Mouse (Mus musculus) mouse trophoblast stem cell (cell line): ENCODE data around the gene Jkamp.

Experiments
- in situ Hi-C, 2 experiments: fragments of 300-500 bp; cut with MseI, MboI; formaldehyde crosslinking; loops; 2 replicates in 1 of 2; 3 replicates in 1 of 2; pipeline ENCODE4 v1.15.1; 2025

Gene Jkamp

DNA sequence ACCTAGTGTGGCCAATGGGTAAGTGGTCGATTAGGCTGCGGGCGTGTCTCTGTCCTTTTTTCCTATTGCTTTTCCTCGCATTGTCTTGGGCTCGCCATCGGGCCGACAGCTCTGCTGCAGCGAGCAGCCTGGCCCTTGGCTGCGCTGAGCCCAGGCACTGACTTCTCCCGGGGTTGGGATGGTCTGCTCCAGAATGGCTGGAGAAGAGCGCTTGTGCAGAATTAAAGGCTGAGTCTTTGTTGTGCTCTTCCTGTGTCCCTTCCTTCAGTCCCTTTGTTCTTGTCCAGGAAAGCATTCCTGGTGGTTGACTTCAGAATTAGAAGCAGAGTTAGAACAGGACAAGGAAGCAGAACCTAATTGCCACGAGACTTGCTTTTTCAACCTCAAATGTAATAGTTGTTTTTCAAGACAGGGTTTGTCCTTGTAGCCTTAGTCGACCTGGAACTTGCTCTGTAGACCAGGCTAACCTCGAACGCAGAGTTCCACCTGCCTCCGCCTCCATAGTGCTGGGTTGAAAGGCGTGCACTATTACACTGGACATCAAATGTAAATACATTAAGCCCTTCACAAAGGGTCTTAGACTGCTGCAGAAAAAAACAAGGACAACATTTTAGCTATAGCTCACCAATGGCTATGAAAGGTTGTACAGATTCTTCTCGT, 907 bp downstream of the Jkamp start:
- in situ Hi-C loops = no loop called here

DNA sequence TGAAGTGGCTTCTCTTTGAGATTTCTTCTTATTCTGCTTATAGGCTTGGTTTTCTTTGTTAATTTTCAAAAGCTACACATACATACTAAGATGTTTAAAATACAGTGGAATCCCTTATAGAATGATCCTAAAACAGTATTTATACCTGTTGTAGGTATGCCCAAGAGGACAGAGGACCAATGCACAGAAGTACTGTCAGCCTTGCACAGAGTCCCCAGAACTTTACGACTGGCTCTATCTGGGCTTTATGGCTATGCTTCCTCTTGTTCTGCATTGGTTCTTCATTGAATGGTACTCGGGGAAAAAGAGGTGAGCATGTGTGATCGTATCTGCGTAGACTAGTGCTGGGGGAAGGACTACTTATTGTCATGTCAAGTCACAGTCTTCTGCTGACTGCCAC, 4.4 kb downstream of the Jkamp start:
- in situ Hi-C loops = no loop called here

DNA sequence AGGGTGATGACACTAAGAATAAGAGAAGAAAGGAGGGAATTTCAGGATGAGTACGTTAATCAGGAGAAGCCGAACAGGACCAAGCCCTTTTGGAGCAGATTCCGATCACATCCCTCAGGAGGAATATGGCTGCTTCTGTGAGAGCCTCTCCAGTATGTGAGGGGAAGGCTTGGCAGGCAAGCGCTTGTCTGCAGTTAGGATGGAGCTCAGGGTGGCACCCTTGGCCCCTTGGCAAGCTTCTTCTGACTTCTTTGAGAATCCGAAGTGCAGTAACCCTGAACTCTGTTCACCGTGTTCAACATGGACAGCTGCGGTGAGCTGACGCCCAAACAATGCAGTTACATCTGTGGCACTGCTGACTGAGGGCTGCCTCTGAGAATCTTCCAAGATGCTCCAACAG, 11.6 kb downstream of the Jkamp start:
- in situ Hi-C loops = no loop called here

DNA sequence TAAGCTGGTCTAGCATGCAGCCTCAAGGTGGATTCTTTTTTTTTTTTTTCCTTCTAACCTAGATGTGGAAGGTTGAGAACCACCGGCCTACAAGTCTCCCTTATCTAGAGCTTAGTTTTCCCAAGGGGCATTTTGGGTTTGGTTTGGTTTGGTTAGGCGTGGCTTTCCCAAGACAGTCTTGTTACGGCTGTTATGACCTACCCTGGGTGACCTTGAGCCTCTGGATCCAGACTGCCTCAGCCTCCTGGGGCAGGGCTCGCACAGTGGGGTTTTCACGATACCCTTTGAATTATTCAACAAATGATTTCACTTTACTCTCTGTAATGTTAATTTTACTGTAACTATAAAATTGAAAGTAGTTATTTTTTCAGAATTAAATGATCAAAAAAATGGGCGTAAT, 17.4 kb downstream of the Jkamp start:
- in situ Hi-C loops = loop anchor here (5.0 to 10.0 kb wide), 3 partner anchors 142 to 325 kb away; no protein-coding TSS in a partner anchor

DNA sequence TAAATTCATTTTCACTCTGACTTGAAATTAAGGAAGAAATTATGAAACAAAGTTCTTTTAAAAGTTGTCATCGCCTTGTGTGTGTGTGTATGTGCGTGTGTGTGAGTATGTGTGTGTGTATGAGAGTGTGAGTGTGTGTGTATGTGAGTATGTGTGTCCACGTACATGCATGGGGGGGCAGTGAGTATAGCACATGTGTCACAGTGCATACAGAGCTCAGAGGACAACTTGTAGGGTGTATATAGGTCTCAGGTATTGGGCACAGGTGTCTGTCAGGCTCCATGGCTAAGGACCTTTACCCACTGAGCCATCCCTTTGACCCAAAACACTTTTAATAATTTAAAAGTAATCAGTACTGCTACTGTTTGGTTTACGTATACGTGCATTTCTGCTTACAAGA, 18.6 kb downstream of the Jkamp start:
- in situ Hi-C loops = loop anchor here (5.0 to 10.0 kb wide), 3 partner anchors 141 to 323 kb away; no protein-coding TSS in a partner anchor

DNA sequence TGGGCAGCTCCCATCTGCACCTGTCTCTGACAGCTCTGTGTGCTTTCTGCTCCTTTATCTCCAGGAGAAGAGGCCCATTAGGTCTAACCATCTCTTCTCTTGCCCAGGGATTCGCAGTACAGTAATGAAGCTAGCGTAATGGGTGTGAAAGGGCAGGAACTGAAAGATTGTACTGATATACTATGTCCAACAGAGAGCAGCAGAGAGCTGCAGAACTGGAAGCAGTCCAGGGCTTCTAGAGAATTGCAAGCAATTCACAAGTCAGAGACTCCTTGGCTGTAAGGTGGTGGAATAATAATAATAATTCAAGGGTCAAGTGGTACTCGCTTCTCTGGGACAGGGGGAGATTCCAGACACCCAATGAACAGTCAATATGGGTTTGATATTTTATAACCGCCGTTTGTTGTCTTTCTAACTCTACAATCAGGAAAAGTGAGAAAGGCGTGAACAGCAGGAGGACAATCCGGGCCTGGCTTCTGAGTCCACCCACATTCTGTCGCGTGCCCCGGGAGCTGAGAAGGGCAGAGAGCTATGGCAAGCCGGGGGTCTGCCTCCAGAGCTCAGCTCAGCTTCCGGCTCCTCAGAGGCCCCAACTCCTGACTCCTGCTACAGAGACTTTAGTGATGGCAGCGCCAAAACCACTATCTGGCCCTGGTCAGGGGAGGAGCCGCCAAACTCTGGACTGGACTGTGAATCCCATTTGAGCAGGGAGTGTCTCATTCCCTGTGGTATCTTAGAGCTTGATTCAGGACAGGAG, 19.3 kb downstream of the Jkamp start:
- in situ Hi-C loops = loop anchor here (5.0 to 10.0 kb wide), 3 partner anchors 140 to 323 kb away; no protein-coding TSS in a partner anchor

DNA sequence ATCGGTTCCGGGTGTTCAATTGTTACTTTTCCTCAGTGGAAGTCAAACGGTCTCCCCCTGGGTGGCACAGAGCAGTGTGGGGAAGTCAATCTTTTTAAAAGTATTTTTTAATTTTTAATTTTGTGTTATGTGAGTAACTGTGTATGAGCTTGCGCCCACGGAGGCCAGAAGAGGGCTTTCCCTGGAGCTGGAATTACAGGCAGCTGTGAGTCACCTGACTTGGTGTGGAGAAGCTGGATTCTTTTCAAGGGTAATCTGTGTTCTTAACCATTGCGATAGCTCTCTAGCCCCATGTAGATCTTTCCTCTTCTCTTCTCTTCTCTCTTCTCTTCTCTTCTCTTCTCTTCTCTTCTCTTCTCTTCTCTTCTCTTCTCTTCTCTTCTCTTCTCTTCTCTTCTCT, 29.7 kb downstream of the Jkamp start:
- in situ Hi-C loops = no loop called here

DNA sequence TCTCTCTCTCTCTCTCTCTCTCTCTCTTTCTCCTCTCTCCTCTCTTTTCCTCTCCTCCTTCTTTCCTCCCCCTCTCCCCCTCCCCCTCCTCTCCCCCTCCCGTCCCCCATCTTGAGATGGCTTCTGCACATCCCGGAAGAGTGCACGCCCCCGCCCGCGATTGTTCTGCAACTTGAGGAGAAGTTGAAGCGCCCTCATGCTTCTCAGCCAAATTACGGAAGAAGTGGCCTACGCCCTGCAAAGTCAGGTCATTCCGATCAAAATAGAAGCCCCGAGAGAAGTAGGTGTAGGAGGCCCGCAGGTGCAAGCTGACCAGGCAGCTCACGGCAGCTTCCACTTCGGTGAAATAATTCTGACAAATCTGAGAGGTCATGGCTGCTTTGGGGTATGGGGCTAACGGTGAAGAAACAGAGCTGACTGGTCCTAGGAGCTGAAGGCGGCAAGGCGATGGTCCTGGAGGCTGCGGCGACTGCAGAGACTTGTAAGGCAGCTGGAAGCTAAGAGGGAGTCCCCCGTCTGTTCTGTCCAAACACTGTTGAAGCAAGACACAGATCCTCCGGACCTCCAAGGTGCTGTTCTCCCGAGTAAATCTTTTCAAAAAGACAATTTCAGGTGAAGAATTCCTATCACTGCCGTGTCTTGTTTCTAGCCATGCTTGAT, 30.4 kb downstream of the Jkamp start:
- in situ Hi-C loops = no loop called here

DNA sequence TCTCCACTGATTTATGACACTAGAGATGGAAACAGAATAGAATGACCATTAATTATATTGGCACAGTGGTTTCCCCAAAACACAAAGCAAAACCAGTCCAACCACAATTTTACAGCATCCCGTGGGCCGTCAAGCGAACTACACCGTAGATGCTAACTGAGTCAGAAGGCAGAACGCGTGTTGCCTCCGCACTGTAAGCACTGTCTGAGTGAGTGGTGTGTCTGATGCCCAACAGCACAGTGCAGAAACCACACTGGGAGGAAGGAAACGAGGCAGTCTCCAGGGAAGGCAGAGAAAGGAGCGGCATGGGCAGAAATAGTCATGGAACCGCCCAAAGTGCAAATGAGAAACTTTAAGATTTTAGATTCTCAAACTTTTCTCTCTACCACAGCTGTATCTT, 43.8 kb downstream of the Jkamp start:
- in situ Hi-C loops = no loop called here

DNA sequence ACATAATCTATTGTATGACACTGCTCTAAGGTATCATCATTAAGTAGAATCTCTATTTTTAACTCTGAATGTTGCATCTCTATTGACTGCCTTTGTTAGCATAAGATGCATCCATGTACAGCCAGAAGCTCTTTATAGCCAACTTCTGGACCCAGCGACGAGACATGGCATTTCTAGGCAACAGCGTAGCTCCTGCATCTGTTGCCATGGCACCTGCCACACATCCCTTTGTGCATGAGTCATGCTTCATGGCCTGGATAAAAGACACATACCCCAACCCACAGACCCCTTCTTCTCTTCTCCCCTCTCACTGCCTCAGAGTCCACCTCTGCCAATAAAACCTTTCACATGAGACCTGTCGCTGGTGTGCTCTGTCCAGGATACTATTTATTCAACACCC, 65.4 kb downstream of the Jkamp start:
- in situ Hi-C loops = no loop called here
